Mouse (Mus musculus) bone marrow macrophage, adult 2 months (primary cell): Measurements from ENCODE around the gene Galm.

Experiments
- CTCF ChIP-seq: IDR thresholded peaks from 2 replicates; pipeline ENCODE4 v1.5.1; 2012; ENCODE audit warnings: low read depth, mild to moderate bottlenecking, low read length, moderate library complexity
- POLR2A ChIP-seq: IDR thresholded peaks from 2 replicates; pipeline ENCODE4 v1.6.1; 2012; ENCODE audit warnings: mild to moderate bottlenecking, low read depth, low read length, borderline replicate concordance

- no peak for TF ChIP-seq CTCF
- no peak for TF ChIP-seq POLR2A
Measured at GRCm38 (mm10) chr17:80157489-80157888, 30.2 kb downstream of the Galm start.
